Mouse (Mus musculus): ENCODE results near the gene Tipin.

DNA sequence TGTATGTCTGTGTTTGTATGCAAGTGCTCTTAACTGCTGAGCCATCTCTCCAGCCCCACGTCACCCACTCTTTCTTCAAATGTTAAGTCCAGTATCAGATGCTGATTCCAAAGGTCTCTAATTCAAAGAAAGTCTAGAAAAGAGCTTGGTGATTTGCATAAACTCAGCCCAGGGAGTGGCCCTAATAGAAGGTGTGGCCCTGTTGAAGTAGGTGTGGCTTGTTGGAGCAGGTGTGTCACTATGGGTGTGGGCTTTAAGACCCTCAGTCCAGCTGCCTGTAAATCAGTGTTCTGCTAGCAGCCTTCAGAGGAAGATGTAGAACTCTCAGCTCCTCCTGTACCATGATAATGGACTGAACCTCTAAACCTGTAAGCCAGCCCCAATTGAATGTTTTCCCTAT lies 14.2 kb upstream of the Tipin start:
- no peak for TF ChIP-seq CTCF (IDR thresholded peaks at IDR 0.05; ENCODE audit: borderline replicate concordance, insufficient read depth, low read length)
- no peak for TF ChIP-seq POLR2A (IDR thresholded peaks at IDR 0.05; ENCODE audit: low read depth, low read length)
